Mouse (Mus musculus): Measurements from ENCODE around the gene Gm44805.

Gene Gm44805

GRCm38 (mm10) chr7:19632275-19632674 is 48.9 kb downstream of the Gm44805 start:
- no peak for DNase-seq (ENCODE audit: extremely low read depth, low read depth)

GRCm38 (mm10) chr7:19629361-19629734 is 51.9 kb downstream of the Gm44805 start, which contains the start of gene Relb:
TSS of gene Relb (minus strand) at chr7:19629438.
- peak; percentile 29 for DNase-seq (ENCODE audit: extremely low read depth, low read depth)

- peak; percentile 98 for DNase-seq (ENCODE audit: extremely low read depth, low read depth)
Observed at GRCm38 (mm10) chr7:19628536-19629360, 52.5 kb downstream of the Gm44805 start.

GRCm38 (mm10) chr7:19628192-19628535 is 53.1 kb downstream of the Gm44805 start:
- no peak for DNase-seq (ENCODE audit: extremely low read depth, low read depth)

GRCm38 (mm10) chr7:19627721-19628120 is 53.5 kb downstream of the Gm44805 start:
- DNase-seq (ENCODE audit: extremely low read depth, low read depth): no peak

GRCm38 (mm10) chr7:19623433-19623832 is 57.8 kb downstream of the Gm44805 start:
- no peak for DNase-seq (ENCODE audit: extremely low read depth, low read depth)

GRCm38 (mm10) chr7:19622241-19622640 is 59.0 kb downstream of the Gm44805 start:
- no peak for DNase-seq (ENCODE audit: extremely low read depth, low read depth)

Measured in MEL-GATA-1-ER (cell line).